Mouse (Mus musculus): Measurements from ENCODE around the gene Chrm1. TPM values are rescaled to one million over a fixed set of nuclear protein-coding genes. Genes with fewer than 3 reads are reported as not detected.

Gene Chrm1
- polyA plus RNA-seq, 1 experiment from 2014 or later: 0.26 TPM

DNA sequence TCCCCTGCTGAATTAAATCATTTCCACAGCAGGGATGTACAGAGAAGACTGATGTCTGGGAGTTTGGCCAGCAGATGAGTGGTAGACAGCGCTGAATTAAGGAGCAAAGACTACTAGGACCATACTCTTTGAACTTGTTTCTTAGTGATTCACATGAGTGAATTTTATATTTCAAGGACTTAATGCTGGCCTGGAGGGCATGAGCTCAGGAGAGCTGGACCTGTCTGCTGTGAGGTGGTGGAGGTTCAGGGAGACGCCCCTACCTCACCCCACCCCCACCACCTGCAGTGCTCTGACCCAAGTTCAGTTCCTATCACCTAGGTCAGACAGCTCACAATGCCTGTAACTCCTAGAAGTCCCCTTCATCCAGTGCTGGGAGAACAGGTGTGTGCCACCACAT, 17.2 kb upstream of the Chrm1 start:
- DNase-seq (ENCODE audit: low spot score) (no peak), ATAC-seq (replicated peaks; ENCODE audit: low FRiP score, low TSS enrichment, low read depth) (no peak)
- Histone ChIP-seq H3K36me3 (ENCODE audit: control insufficient read depth, insufficient read depth, low read length) (no peaks in the 10 kb centered on the region), H3K9me3 (ENCODE audit: control insufficient read depth, low read length) (no peaks in the 10 kb centered on the region), H3K4me1 (replicated peaks; ENCODE audit: control insufficient read depth, insufficient read depth, low read length) (no peaks in the 10 kb centered on the region), H3K27ac (ENCODE audit: low read depth) (no peak overlapping the region), H3K4me2 (ENCODE audit: low read length) (no peak overlapping the region), H3K4me3 (ENCODE audit: low read depth, low read length) (no peak overlapping the region), H3K27me3 (replicated peaks; ENCODE audit: control insufficient read depth, insufficient read depth, low read length) (no peaks in the 10 kb centered on the region), H3K9ac (ENCODE audit: low read length) (no peak overlapping the region)
- 51% methylated on average over 2 of the region's 2 CpGs for WGBS

- no peaks in the 10 kb centered on the region for H3K9me3 ChIP-seq (ENCODE audit: control insufficient read depth, low read length)
- no peak overlapping the region for H3K9ac ChIP-seq (ENCODE audit: low read length)
- H3K36me3 ChIP-seq (ENCODE audit: control insufficient read depth, insufficient read depth, low read length): no peaks in the 10 kb centered on the region
- no peaks in the 10 kb centered on the region; the same call in 1 of the 2 replicates for H3K4me1 ChIP-seq (replicated peaks; ENCODE audit: control insufficient read depth, insufficient read depth, low read length)
- no peak overlapping the region for H3K27ac ChIP-seq (ENCODE audit: low read depth)
- DNase-seq (ENCODE audit: low spot score): no peak
- H3K4me3 ChIP-seq (ENCODE audit: low read depth, low read length): no peak overlapping the region
- ATAC-seq (replicated peaks; ENCODE audit: low FRiP score, low TSS enrichment, low read depth): no peak
- no peak overlapping the region for H3K4me2 ChIP-seq (ENCODE audit: low read length)
- H3K27me3 ChIP-seq (replicated peaks; ENCODE audit: control insufficient read depth, insufficient read depth, low read length): no peaks in the 10 kb centered on the region
Measured at GRCm38 (mm10) chr19:8655833-8656232, 7.8 kb upstream of the Chrm1 start.

- Histone ChIP-seq H3K4me3 (ENCODE audit: low read depth, low read length) (no peak overlapping the region), H3K36me3 (ENCODE audit: control insufficient read depth, insufficient read depth, low read length) (no peaks in the 10 kb centered on the region), H3K27ac (ENCODE audit: low read depth) (no peak overlapping the region), H3K9me3 (ENCODE audit: control insufficient read depth, low read length) (no peaks in the 10 kb centered on the region), H3K27me3 (replicated peaks; ENCODE audit: control insufficient read depth, insufficient read depth, low read length) (no peaks in the 10 kb centered on the region), H3K9ac (ENCODE audit: low read length) (no peak overlapping the region), H3K4me2 (ENCODE audit: low read length) (no peak overlapping the region), H3K4me1 (replicated peaks; ENCODE audit: control insufficient read depth, insufficient read depth, low read length) (no peaks in the 10 kb centered on the region; the same call in 1 of the 2 replicates)
- WGBS: 67% methylated on average over 4 of the region's 4 CpGs
- DNase-seq (ENCODE audit: low spot score) (no peak), ATAC-seq (replicated peaks; ENCODE audit: low FRiP score, low TSS enrichment, low read depth) (no peak)
Measured at GRCm38 (mm10) chr19:8656341-8656740, 7.2 kb upstream of the Chrm1 start.

DNA sequence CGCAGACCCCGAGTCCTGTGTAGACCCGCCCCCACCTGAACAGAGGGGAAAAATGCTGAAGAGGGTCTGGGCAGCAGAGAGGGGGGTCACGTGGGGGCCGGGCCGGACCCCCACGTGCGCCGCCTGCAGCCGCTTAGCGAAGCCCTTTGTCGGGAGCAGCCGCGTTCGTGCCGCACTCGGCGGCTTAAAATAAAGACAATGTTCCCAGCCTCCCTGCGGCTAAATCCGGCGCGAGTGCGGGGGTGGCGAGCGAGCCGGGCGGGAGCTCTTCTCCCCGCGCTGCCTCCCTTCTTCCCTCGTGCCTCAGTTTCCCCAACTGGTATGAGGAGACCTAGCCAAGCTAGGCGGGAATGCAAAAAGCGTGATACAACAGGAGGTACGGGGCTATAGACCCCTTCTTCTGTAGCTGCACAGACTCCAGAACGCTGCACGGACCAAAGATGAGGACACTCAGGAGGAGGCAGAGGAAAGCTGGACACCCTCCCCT, 1.7 kb upstream of the Chrm1 start:
- Histone ChIP-seq H3K27me3 (replicated peaks; ENCODE audit: control insufficient read depth, insufficient read depth, low read length) (0 out of 2 replicates have a peak, but pooled peaks cover 4% of the 10 kb centered on the region), H3K9ac (ENCODE audit: low read length) (peak overlapping the region; percentile 54), H3K9me3 (ENCODE audit: control insufficient read depth, low read length) (no peaks in the 10 kb centered on the region), H3K4me1 (replicated peaks; ENCODE audit: control insufficient read depth, insufficient read depth, low read length) (no peaks in the 10 kb centered on the region), H3K36me3 (ENCODE audit: control insufficient read depth, insufficient read depth, low read length) (no peaks in the 10 kb centered on the region), H3K27ac (ENCODE audit: low read depth) (no peak overlapping the region), H3K4me2 (ENCODE audit: low read length) (peak overlapping the region; percentile 98), H3K4me3 (ENCODE audit: low read depth, low read length) (peak overlapping the region; percentile 37)
- peak; percentile 26; the same call in 1 of the 2 replicates for ATAC-seq (replicated peaks; ENCODE audit: low FRiP score, low TSS enrichment, low read depth)
- no peak for DNase-seq (ENCODE audit: low spot score)
- WGBS: 2% methylated on average over 35 of the region's 35 CpGs

DNA sequence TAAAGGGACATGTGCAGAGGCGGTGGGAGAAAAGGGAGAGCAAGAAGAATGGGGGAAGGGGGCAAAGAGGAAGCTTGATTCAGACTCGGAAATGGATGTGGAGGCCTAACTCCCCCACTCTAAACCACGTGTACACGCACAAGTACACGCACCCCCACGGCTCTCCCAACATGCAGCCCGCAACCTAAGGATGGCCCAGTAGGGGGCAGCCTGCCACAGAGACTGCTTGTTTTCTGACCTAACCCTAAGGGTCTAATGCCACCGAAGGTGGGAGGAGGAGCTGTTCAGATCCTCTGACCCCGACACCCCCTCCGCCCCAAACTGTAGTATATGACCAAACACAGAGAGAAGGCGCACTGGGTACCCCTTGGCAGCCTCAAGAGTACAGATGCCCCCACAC, 1.3 kb upstream of the Chrm1 start:
- peak overlapping the region; percentile 54 for H3K9ac ChIP-seq (ENCODE audit: low read length)
- WGBS: 4% methylated on average over 11 of the region's 11 CpGs
- no peak overlapping the region for H3K27ac ChIP-seq (ENCODE audit: low read depth)
- H3K4me1 ChIP-seq (replicated peaks; ENCODE audit: control insufficient read depth, insufficient read depth, low read length): no peaks in the 10 kb centered on the region
- ATAC-seq (replicated peaks; ENCODE audit: low FRiP score, low TSS enrichment, low read depth): peak; percentile 50; the same call in 1 of the 2 replicates
- H3K36me3 ChIP-seq (ENCODE audit: control insufficient read depth, insufficient read depth, low read length): no peaks in the 10 kb centered on the region
- DNase-seq (ENCODE audit: low spot score): peak; percentile 82
- peak overlapping the region; percentile 98 for H3K4me2 ChIP-seq (ENCODE audit: low read length)
- H3K4me3 ChIP-seq (ENCODE audit: low read depth, low read length): peak overlapping the region; percentile 37
- H3K9me3 ChIP-seq (ENCODE audit: control insufficient read depth, low read length): no peaks in the 10 kb centered on the region
- H3K27me3 ChIP-seq (replicated peaks; ENCODE audit: control insufficient read depth, insufficient read depth, low read length): 0 out of 2 replicates have a peak, but pooled peaks cover 4% of the 10 kb centered on the region

- no peaks in the 10 kb centered on the region for H3K9me3 ChIP-seq (ENCODE audit: control insufficient read depth, low read length)
- no peak overlapping the region for H3K27ac ChIP-seq (ENCODE audit: low read depth)
- DNase-seq (ENCODE audit: low spot score) (no peak), ATAC-seq (replicated peaks; ENCODE audit: low FRiP score, low TSS enrichment, low read depth) (no peak; the same call in 1 of the 2 replicates)
- H3K4me2 ChIP-seq (ENCODE audit: low read length): no peak overlapping the region
- H3K27me3 ChIP-seq (replicated peaks; ENCODE audit: control insufficient read depth, insufficient read depth, low read length): 0 out of 2 replicates have a peak, but pooled peaks cover 4% of the 10 kb centered on the region
- H3K36me3 ChIP-seq (ENCODE audit: control insufficient read depth, insufficient read depth, low read length): no peaks in the 10 kb centered on the region
- H3K4me3 ChIP-seq (ENCODE audit: low read depth, low read length): no peak overlapping the region
- H3K9ac ChIP-seq (ENCODE audit: low read length): no peak overlapping the region
- no peaks in the 10 kb centered on the region for H3K4me1 ChIP-seq (replicated peaks; ENCODE audit: control insufficient read depth, insufficient read depth, low read length)
- 48% methylated on average over 10 of the region's 10 CpGs for WGBS
Measured at GRCm38 (mm10) chr19:8663911-8664421, 377 bp downstream of the Chrm1 start.

DNA sequence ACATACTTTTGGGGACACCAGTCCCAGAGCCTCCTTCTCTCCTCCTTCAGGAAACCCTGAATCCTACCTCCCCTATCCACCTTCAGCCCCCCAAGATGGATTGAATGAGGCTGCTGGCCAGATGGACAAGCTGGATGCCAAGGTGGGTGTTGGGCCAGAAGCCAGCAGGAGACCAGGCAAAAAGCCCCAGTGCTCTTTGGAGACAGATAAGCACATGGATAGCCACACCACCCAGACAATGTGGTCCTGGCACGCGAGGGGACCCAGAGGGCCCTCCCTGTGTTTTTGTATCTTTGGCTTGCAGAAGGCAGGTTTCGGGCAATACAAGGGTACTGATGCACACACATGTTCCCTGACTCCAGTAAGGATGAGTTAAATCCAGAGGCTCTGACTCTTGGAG, 1.3 kb downstream of the Chrm1 start:
- Histone ChIP-seq H3K27ac (ENCODE audit: low read depth) (no peak overlapping the region), H3K27me3 (replicated peaks; ENCODE audit: control insufficient read depth, insufficient read depth, low read length) (0 out of 2 replicates have a peak, but pooled peaks cover 4% of the 10 kb centered on the region), H3K4me2 (ENCODE audit: low read length) (no peak overlapping the region), H3K4me1 (replicated peaks; ENCODE audit: control insufficient read depth, insufficient read depth, low read length) (no peaks in the 10 kb centered on the region), H3K4me3 (ENCODE audit: low read depth, low read length) (no peak overlapping the region), H3K9ac (ENCODE audit: low read length) (no peak overlapping the region), H3K36me3 (ENCODE audit: control insufficient read depth, insufficient read depth, low read length) (no peaks in the 10 kb centered on the region), H3K9me3 (ENCODE audit: control insufficient read depth, low read length) (no peaks in the 10 kb centered on the region)
- no peak for ATAC-seq (replicated peaks; ENCODE audit: low FRiP score, low TSS enrichment, low read depth)
- DNase-seq (ENCODE audit: low spot score): no peak
- 90% methylated on average over 3 of the region's 3 CpGs for WGBS

- Histone ChIP-seq H3K9ac (ENCODE audit: low read length) (no peak overlapping the region), H3K27me3 (replicated peaks; ENCODE audit: control insufficient read depth, insufficient read depth, low read length) (0 out of 2 replicates have a peak, but pooled peaks cover 4% of the 10 kb centered on the region), H3K27ac (ENCODE audit: low read depth) (no peak overlapping the region), H3K36me3 (ENCODE audit: control insufficient read depth, insufficient read depth, low read length) (no peaks in the 10 kb centered on the region), H3K4me1 (replicated peaks; ENCODE audit: control insufficient read depth, insufficient read depth, low read length) (no peaks in the 10 kb centered on the region), H3K9me3 (ENCODE audit: control insufficient read depth, low read length) (no peaks in the 10 kb centered on the region), H3K4me3 (ENCODE audit: low read depth, low read length) (no peak overlapping the region), H3K4me2 (ENCODE audit: low read length) (no peak overlapping the region)
- DNase-seq (ENCODE audit: low spot score): no peak
- ATAC-seq (replicated peaks; ENCODE audit: low FRiP score, low TSS enrichment, low read depth): no peak
- WGBS: 73% methylated on average over 5 of the region's 5 CpGs
Measured at GRCm38 (mm10) chr19:8665746-8666145, 2.2 kb downstream of the Chrm1 start.

DNA sequence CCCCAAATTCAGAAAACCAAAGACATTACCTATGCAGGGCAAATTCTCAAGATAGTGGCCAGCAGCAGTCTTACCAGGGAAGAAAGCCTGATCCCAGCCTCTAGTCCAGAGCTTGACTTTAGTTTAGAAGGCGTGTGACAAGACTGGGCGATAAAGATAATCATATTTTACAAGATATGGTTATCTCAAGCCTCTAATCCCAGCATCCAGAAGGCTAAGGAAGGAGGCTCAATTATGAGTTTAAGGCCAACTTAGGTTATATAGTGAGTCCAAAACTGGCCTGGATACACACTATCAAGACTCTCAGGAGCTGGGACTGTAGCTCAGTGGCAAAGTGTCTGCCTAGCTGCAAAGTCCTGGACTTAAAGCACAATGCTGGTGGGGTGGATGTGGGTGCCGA, 9.3 kb downstream of the Chrm1 start:
- Histone ChIP-seq H3K27ac (ENCODE audit: low read depth) (no peak overlapping the region), H3K4me3 (ENCODE audit: low read depth, low read length) (no peak overlapping the region), H3K4me1 (replicated peaks; ENCODE audit: control insufficient read depth, insufficient read depth, low read length) (no peaks in the 10 kb centered on the region), H3K36me3 (ENCODE audit: control insufficient read depth, insufficient read depth, low read length) (no peaks in the 10 kb centered on the region), H3K9me3 (ENCODE audit: control insufficient read depth, low read length) (no peaks in the 10 kb centered on the region), H3K9ac (ENCODE audit: low read length) (no peak overlapping the region), H3K27me3 (replicated peaks; ENCODE audit: control insufficient read depth, insufficient read depth, low read length) (no peaks in the 10 kb centered on the region), H3K4me2 (ENCODE audit: low read length) (no peak overlapping the region)
- WGBS: 88% methylated on average over 3 of the region's 3 CpGs
- DNase-seq (ENCODE audit: low spot score) (no peak), ATAC-seq (replicated peaks; ENCODE audit: low FRiP score, low TSS enrichment, low read depth) (no peak)
